Mouse (Mus musculus): Measurements from ENCODE around the gene Tor2a. TPM values are rescaled to one million over a fixed set of nuclear protein-coding genes. Genes with fewer than 3 reads are reported as not detected.
A peak's percentile ranks its signal among the peaks of the same experiment; 100 is the strongest.

Gene Tor2a
- polyA plus RNA-seq, 1 experiment from 2014 or later = 67.0 TPM

DNA sequence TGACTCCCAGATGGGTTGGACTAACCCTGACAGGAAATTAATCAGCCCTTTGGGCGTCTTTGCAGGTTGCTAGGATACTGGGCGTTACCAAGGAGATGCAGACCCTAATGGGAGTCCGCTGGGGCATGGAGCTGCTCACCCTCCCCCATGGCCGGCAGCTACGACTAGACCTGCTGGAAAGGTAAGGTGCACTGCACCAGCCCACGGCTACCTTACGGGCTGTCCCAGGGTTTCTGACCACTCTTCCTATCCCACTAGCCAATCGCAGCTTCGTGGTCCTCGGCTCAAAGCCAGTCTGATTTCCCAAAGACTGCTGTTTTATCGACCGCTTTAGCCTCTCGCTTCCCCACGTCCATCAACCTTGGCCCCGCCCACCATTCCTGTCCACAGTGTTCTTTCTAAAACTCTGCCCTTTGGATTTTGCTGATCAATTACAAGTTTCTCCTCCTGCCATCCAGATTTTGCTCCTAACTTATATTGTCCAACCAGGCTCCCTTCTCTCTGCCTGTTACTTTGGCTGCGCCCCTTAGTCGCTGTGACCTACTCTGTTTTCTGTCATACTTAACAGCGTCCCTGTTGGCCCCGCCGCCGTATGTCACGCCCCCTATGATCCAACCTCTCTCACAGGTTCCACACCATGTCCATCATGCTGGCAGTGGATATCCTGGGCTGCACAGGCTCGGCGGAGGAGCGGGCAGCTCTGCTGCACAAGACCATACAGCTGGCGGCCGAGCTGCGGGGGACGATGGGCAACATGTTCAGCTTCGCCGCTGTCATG, 6.0 kb upstream of the Tor2a start:
- Histone ChIP-seq H3K27me3 (ENCODE audit: control insufficient read depth, insufficient read depth, low read length) (no peaks in the 10 kb centered on the region), H3K4me3 (replicated peaks; ENCODE audit: low read length) (peak overlapping the region; percentile 45), H3K4me1 (ENCODE audit: control insufficient read depth, insufficient read depth, low read length) (0 out of 2 replicates have a peak, but pooled peaks cover 6% of the 10 kb centered on the region), H3K27ac (ENCODE audit: low read length) (0 out of 2 replicates have a peak overlapping the region, but pooled peaks have one; percentile 22), H3K36me3 (ENCODE audit: control insufficient read depth, insufficient read depth, low read length) (no peaks in the 10 kb centered on the region), H3K9me3 (replicated peaks; ENCODE audit: control insufficient read depth, low read length) (no peaks in the 10 kb centered on the region), H3K4me2 (ENCODE audit: low read depth, low read length) (peak overlapping the region; percentile 59), H3K9ac (ENCODE audit: low read length) (peak overlapping the region; percentile 61)
- ATAC-seq (ENCODE audit: insufficient read depth, low FRiP score) = peak; percentile 90
- 21% methylated on average over 31 of the region's 31 CpGs for WGBS

DNA sequence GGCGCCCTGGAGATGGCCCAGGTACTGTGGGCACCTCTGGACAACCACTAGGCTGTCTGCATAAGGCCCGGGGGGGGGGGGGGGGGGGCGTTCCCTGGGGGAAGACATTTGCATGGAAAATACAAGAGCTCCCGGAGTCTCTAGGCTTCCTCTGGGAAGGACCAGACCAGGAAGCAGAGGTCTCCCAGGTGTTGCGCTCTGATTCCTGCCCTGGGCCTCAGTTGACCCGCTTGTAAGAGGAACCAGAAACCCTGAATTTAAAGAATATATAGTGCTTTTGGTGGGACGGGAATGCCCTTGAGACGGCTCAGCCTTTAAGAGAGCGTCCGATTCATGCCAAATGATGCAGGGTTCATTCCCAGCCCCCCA, 5.4 kb upstream of the Tor2a start:
- peak; percentile 32 for ATAC-seq (ENCODE audit: insufficient read depth, low FRiP score)
- Histone ChIP-seq H3K9ac (ENCODE audit: low read length) (peak overlapping the region; percentile 61), H3K36me3 (ENCODE audit: control insufficient read depth, insufficient read depth, low read length) (no peaks in the 10 kb centered on the region), H3K4me1 (ENCODE audit: control insufficient read depth, insufficient read depth, low read length) (0 out of 2 replicates have a peak, but pooled peaks cover 6% of the 10 kb centered on the region), H3K4me2 (ENCODE audit: low read depth, low read length) (peak overlapping the region; percentile 59), H3K27me3 (ENCODE audit: control insufficient read depth, insufficient read depth, low read length) (no peaks in the 10 kb centered on the region), H3K27ac (ENCODE audit: low read length) (peak overlapping the region; percentile 22; the same call in 1 of the 2 replicates), H3K9me3 (replicated peaks; ENCODE audit: control insufficient read depth, low read length) (no peaks in the 10 kb centered on the region), H3K4me3 (replicated peaks; ENCODE audit: low read length) (peak overlapping the region; percentile 45)
- 36% methylated on average over 8 of the region's 10 CpGs for WGBS

DNA sequence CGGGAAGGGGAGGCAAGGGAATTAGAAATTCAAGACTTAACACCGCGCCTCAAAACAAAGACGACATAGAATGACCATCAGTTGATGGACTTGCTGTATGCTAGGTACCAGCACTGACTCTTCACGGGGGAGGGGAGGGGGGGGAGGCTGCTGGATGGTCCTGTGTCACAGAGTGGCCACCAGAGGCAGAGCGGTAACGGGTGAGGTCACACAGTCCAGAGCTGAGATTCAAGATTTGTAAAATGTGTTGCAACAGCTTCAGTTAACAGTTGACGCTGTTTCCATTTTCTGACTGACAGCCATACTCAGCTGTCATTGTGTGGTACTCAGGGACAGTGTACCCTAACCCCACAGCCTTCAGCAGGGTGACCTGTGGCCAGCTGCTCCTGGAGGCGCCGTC, 4.9 kb upstream of the Tor2a start:
- WGBS = 70% methylated on average over 10 of the region's 10 CpGs
- Histone ChIP-seq H3K36me3 (ENCODE audit: control insufficient read depth, insufficient read depth, low read length) (no peaks in the 10 kb centered on the region), H3K4me2 (ENCODE audit: low read depth, low read length) (peak overlapping the region; percentile 59; the same call in 1 of the 2 replicates)

DNA sequence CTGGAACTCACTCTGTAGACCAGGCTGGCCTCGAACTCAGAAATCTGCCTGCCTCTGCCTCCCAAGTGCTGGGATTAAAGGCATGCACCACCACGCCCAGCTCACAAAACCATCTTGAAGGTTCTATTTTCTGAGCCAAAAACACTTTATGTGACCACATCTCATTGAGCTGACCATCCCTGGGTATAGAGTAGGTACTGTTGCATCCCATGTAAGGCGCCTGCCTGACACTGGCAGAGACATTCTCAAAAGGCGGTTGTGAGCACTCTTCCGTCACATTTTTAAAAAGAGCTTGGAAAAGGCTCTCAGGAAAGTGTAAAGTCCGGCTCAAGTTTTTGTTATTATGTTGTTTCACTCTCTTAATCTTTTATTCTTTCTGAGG, 369 bp upstream of the Tor2a start:
- no peaks in the 10 kb centered on the region for H3K9me3 ChIP-seq (replicated peaks; ENCODE audit: control insufficient read depth, low read length)
- no peaks in the 10 kb centered on the region for H3K27me3 ChIP-seq (ENCODE audit: control insufficient read depth, insufficient read depth, low read length)
- peaks cover 3% of the 10 kb centered on the region; the same call in 1 of the 2 replicates for H3K4me1 ChIP-seq (ENCODE audit: control insufficient read depth, insufficient read depth, low read length)
- H3K36me3 ChIP-seq (ENCODE audit: control insufficient read depth, insufficient read depth, low read length) = no peaks in the 10 kb centered on the region
- H3K9ac ChIP-seq (ENCODE audit: low read length) = no peak overlapping the region
- H3K27ac ChIP-seq (ENCODE audit: low read length) = no peak overlapping the region
- peak; percentile 5; the same call in 1 of the 2 replicates for ATAC-seq (ENCODE audit: insufficient read depth, low FRiP score)
- H3K4me3 ChIP-seq (replicated peaks; ENCODE audit: low read length) = no peak overlapping the region
- H3K4me2 ChIP-seq (ENCODE audit: low read depth, low read length) = no peak overlapping the region
- 37% methylated on average over 6 of the region's 6 CpGs for WGBS

More for the DNA sequence above, 4.9 kb upstream of the Tor2a start:
- H3K4me1 ChIP-seq (ENCODE audit: control insufficient read depth, insufficient read depth, low read length) = 0 out of 2 replicates have a peak, but pooled peaks cover 6% of the 10 kb centered on the region
- ATAC-seq (ENCODE audit: insufficient read depth, low FRiP score) = no peak
- H3K4me3 ChIP-seq (replicated peaks; ENCODE audit: low read length) = no peak overlapping the region
- H3K9me3 ChIP-seq (replicated peaks; ENCODE audit: control insufficient read depth, low read length) = no peaks in the 10 kb centered on the region
- H3K9ac ChIP-seq (ENCODE audit: low read length) = no peak overlapping the region
- no peak overlapping the region for H3K27ac ChIP-seq (ENCODE audit: low read length)
- H3K27me3 ChIP-seq (ENCODE audit: control insufficient read depth, insufficient read depth, low read length) = no peaks in the 10 kb centered on the region

DNA sequence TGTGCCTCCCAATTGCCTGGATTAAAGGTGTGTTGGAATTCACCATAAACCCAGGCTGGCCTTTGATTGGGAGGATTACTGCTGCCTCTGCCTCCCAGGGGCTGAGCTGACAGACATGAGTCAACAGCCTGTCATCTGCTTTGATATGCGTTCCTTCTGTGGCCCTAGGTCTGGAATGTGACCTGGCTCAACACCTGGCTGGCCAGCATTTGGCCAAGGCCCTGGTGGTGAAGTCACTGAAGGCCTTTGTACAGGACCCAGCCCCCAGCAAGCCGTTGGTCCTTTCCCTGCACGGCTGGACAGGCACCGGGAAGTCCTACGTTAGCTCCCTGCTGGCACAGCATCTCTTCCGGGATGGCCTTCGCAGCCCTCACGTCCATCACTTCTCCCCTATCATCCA, 1.5 kb downstream of the Tor2a start:
- Histone ChIP-seq H3K4me1 (ENCODE audit: control insufficient read depth, insufficient read depth, low read length) (peaks cover 3% of the 10 kb centered on the region; the same call in 1 of the 2 replicates), H3K4me3 (replicated peaks; ENCODE audit: low read length) (no peak overlapping the region), H3K9ac (ENCODE audit: low read length) (no peak overlapping the region), H3K27ac (ENCODE audit: low read length) (no peak overlapping the region), H3K27me3 (ENCODE audit: control insufficient read depth, insufficient read depth, low read length) (no peaks in the 10 kb centered on the region), H3K4me2 (ENCODE audit: low read depth, low read length) (no peak overlapping the region), H3K36me3 (ENCODE audit: control insufficient read depth, insufficient read depth, low read length) (no peaks in the 10 kb centered on the region), H3K9me3 (replicated peaks; ENCODE audit: control insufficient read depth, low read length) (no peaks in the 10 kb centered on the region)
- 56% methylated on average over 8 of the region's 8 CpGs for WGBS
- ATAC-seq (ENCODE audit: insufficient read depth, low FRiP score) = no peak

DNA sequence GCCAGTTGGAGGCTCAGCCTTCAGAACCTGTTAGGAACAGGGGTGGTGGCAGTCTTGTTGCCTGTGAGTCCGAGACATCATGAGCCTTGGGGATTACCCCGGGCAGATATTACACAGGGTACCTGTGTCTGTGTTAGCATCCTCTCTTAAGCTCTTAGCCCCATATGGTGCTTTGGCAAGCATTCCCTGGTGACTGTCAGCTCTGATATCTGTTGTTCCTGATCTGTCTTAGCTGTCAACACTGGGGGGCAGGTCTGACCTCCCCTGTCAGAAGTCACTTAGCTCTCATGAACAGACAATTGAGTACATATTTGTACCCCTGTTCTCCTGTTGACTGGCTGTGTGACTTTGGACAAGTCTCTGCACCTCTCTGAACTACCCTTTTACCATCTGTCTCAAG, 2.0 kb downstream of the Tor2a start:
- peaks cover 3% of the 10 kb centered on the region; the same call in 1 of the 2 replicates for H3K4me1 ChIP-seq (ENCODE audit: control insufficient read depth, insufficient read depth, low read length)
- no peak overlapping the region for H3K4me2 ChIP-seq (ENCODE audit: low read depth, low read length)
- H3K27me3 ChIP-seq (ENCODE audit: control insufficient read depth, insufficient read depth, low read length) = no peaks in the 10 kb centered on the region
- no peak for ATAC-seq (ENCODE audit: insufficient read depth, low FRiP score)
- H3K9me3 ChIP-seq (replicated peaks; ENCODE audit: control insufficient read depth, low read length) = no peaks in the 10 kb centered on the region
- 86% methylated on average over 2 of the region's 2 CpGs for WGBS
- H3K27ac ChIP-seq (ENCODE audit: low read length) = no peak overlapping the region
- H3K9ac ChIP-seq (ENCODE audit: low read length) = no peak overlapping the region
- no peak overlapping the region for H3K4me3 ChIP-seq (replicated peaks; ENCODE audit: low read length)
- H3K36me3 ChIP-seq (ENCODE audit: control insufficient read depth, insufficient read depth, low read length) = no peaks in the 10 kb centered on the region

DNA sequence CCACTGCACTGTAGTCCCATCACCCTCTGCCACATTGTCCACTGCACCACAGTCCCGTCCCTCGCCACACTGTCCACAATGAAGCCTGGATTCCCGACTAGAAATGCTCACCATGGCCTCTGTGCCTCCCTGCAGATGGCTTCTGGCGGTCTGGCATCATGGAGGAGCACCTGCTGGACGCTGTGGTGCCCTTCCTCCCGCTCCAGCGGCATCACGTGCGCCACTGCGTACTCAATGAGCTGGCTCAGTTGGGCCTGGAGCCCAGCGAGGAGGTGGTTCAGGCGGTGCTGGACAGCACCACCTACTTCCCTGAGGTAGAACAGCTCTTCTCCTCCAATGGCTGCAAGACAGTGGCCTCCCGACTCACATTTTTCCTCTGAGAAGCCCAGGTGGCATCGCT, 4.3 kb downstream of the Tor2a start:
- no peak overlapping the region for H3K27ac ChIP-seq (ENCODE audit: low read length)
- no peaks in the 10 kb centered on the region for H3K36me3 ChIP-seq (ENCODE audit: control insufficient read depth, insufficient read depth, low read length)
- H3K4me2 ChIP-seq (ENCODE audit: low read depth, low read length) = no peak overlapping the region
- no peaks in the 10 kb centered on the region for H3K9me3 ChIP-seq (replicated peaks; ENCODE audit: control insufficient read depth, low read length)
- ATAC-seq (ENCODE audit: insufficient read depth, low FRiP score) = no peak
- 89% methylated on average over 14 of the region's 14 CpGs for WGBS
- H3K4me3 ChIP-seq (replicated peaks; ENCODE audit: low read length) = no peak overlapping the region
- no peaks in the 10 kb centered on the region for H3K27me3 ChIP-seq (ENCODE audit: control insufficient read depth, insufficient read depth, low read length)
- H3K9ac ChIP-seq (ENCODE audit: low read length) = no peak overlapping the region
- H3K4me1 ChIP-seq (ENCODE audit: control insufficient read depth, insufficient read depth, low read length) = peaks cover 3% of the 10 kb centered on the region; the same call in 1 of the 2 replicates

DNA sequence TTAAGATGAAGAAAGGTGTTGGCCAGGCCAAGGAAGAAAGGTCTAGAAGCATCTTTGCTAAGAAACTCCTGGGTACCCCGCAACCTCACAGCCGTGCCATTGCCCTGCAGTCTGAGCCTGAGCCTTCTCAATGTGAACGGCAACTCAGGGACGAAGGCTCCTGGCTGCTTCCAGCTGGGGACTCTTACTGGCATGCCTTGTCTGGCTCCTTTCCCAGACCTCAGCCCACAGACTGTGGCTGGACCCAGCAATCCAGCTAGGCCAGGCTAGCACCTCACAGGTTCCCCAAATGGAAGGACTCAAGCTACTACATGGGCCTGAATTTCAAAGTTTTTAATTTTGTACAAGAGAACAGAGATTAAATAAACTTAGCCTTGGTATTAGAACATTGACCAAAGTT, 4.8 kb downstream of the Tor2a start:
- no peak for ATAC-seq (ENCODE audit: insufficient read depth, low FRiP score)
- H3K27ac ChIP-seq (ENCODE audit: low read length) = no peak overlapping the region
- 89% methylated on average over 4 of the region's 4 CpGs for WGBS

DNA sequence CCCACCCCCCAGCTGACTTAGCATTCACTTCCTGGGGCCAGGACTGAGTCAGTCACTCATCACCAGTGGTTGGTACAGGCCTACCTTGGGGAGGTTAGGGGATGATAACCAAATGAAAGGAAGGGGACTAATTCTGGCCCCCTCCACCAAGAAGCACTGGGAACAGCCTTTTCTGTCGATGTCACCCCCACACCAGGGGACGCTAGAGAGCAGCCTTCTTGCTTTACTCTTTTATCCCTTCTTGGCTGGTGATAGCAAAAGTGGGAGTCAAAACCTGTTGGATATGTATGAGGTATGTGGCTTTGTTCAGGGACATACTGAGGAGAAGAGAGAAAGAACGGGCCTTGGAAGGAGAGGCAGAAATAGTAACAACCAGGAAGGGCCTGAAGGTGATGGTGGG, 6.3 kb downstream of the Tor2a start:
- H3K27ac ChIP-seq (ENCODE audit: low read length) = no peak overlapping the region
- no peak for ATAC-seq (ENCODE audit: insufficient read depth, low FRiP score)
- no peak overlapping the region for H3K4me2 ChIP-seq (ENCODE audit: low read depth, low read length)
- no peak overlapping the region for H3K9ac ChIP-seq (ENCODE audit: low read length)
- H3K36me3 ChIP-seq (ENCODE audit: control insufficient read depth, insufficient read depth, low read length) = no peaks in the 10 kb centered on the region
- WGBS = 76% methylated on average over 3 of the region's 3 CpGs
- H3K27me3 ChIP-seq (ENCODE audit: control insufficient read depth, insufficient read depth, low read length) = no peaks in the 10 kb centered on the region
- no peaks in the 10 kb centered on the region for H3K9me3 ChIP-seq (replicated peaks; ENCODE audit: control insufficient read depth, low read length)
- H3K4me1 ChIP-seq (ENCODE audit: control insufficient read depth, insufficient read depth, low read length) = no peaks in the 10 kb centered on the region
- no peak overlapping the region for H3K4me3 ChIP-seq (replicated peaks; ENCODE audit: low read length)

More for the DNA sequence above, 4.8 kb downstream of the Tor2a start:
- H3K4me3 ChIP-seq (replicated peaks; ENCODE audit: low read length) = no peak overlapping the region
- H3K9ac ChIP-seq (ENCODE audit: low read length) = no peak overlapping the region
- H3K27me3 ChIP-seq (ENCODE audit: control insufficient read depth, insufficient read depth, low read length) = no peaks in the 10 kb centered on the region
- H3K36me3 ChIP-seq (ENCODE audit: control insufficient read depth, insufficient read depth, low read length) = no peaks in the 10 kb centered on the region
- H3K9me3 ChIP-seq (replicated peaks; ENCODE audit: control insufficient read depth, low read length) = no peaks in the 10 kb centered on the region
- H3K4me2 ChIP-seq (ENCODE audit: low read depth, low read length) = no peak overlapping the region
- H3K4me1 ChIP-seq (ENCODE audit: control insufficient read depth, insufficient read depth, low read length) = peaks cover 3% of the 10 kb centered on the region; the same call in 1 of the 2 replicates

All from stomach, embryonic 16.5 days (tissue).